Mouse (Mus musculus) brain, embryonic 14.5 days (tissue): Measurements from ENCODE around the gene Usp53.

Experiments used
- CTCF ChIP-seq: fragments of 200-500 bp; IDR thresholded peaks from 2 replicates; pipeline ENCODE4 v1.5.1; 2012; ENCODE audit warnings: inconsistent platforms, mild to moderate bottlenecking, moderate library complexity, borderline replicate concordance; ENCODE audit not compliant: insufficient read depth, insufficient read length; ENCODE audit errors: extremely low read depth
- POLR2A ChIP-seq: fragments of 200-500 bp; IDR thresholded peaks from 2 replicates; pipeline ENCODE4 v1.6.1; 2012; ENCODE audit warnings: mild to moderate bottlenecking, inconsistent platforms, borderline replicate concordance; ENCODE audit not compliant: poor library complexity, insufficient read depth, insufficient read length, severe bottlenecking; ENCODE audit errors: extremely low read depth

DNA sequence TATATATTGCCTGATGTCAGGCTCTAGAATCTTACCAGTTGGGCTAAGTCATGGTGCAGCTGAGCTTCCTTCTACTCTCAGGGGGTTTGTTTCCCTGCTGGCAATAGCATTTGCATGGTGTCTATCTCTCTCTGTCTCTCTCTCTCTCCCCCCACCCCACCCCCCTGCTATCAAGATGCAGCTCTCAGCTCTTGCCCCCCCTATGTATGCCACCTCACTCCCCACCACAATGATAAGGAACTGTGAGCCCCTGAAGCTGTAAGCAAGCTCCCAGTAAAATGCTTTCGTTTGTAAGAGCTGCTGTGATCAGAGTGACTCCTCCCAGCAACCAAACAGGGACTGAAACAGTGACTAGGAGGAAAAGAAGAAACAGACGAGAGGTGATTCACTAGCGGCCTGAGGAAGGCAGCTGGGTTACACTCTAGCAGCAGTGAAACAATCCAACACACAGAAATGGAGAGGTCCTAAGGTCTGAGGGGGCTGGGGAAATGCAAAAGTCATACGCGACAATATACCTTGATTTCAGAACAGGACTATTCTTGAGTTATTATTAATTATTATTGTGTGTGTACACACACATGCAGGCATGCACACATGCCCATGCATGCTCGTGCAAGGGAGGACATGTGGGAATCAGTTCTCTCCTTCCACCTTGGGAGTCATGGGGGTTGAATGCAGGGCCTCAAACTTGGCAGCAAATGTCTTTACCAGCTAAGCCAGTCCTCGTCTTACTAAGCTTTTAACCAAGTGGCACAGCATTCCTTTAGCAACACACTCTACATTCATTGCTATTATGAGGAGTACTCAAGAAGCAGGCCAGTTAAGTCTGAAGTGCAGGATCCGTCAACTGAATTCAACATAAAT, 63.5 kb downstream of the Usp53 start:
- no peak for TF ChIP-seq POLR2A
- no peak for TF ChIP-seq CTCF
